Mouse (Mus musculus) ovary, postnatal 14 days (tissue): ENCODE data around the gene Tmem74b.

Experiments
- DNase-seq: peaks from one replicate; pipeline ENCODE4 v3.0.0; 2022; ENCODE audit warnings: low spot score

The Tmem74b gene

GRCm38 (mm10) chr2:151742084-151742483 lies 40.3 kb downstream of the Tmem74b start:
- DNase-seq = no peak

DNA sequence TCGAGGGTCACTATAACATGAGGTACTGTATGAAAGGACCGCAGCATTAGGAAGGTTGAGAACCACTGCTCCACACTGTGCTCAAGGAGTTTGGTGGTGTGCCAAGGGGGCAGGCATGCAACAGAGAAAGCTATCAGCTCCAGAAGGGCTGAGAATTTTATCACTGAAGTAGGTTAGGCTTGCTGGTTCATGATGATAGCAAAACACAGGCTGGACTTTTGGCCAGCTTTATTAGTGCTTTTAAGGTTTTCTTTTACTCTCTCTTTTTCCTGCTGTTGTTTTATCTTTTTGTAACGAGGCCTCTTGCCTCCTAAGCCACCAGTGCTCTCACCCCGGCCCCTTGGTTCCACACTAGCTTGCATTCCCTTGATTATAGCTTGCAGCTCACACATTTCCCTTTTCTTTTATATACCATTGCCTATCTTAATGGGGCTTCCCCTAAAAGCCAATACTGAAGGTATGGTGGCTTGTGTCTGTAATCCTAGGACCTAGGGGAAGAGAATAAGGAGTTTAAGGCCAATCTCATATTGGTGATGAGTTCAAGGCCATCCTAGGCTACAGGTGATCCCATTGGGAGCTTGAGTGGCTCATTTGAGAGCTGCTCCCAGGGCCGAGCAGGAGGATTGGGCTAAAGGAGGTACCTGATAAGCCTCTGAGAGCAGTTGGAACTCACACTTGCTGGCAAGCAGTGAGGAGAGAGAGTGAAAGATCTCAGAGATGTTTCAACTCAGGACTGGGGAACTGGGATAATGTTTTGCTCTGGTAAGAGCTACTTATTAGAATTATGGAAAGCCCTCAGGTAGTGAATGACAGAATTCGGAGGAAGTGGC lies 41.3 kb downstream of the Tmem74b start:
- no peak for DNase-seq

DNA sequence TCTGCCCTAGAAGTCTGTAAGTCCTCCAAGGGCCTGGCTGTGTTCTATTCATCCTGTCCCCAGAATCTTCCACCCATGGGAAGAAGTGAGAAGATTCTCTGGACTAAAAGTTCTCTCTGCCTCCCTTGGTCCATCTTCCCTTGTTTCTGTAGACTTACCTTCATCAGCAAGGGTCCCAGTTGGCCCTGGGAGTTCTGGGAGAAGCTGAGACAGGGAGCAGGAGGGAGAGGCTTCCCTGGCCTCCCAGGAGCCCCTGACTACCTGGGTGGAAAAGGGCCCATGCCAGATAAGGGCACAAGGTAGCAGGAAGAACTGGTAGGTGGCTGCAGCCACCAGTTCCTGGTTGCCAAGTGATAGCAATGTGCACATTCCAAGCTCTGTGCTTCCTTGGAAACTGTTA lies 42.0 kb downstream of the Tmem74b start, which contains the start of gene Psmf1:
Psmf1 (minus strand) TSS at position 342 of the 400 bp plus-strand sequence.
- DNase-seq = no peak

GRCm38 (mm10) chr2:151747847-151748705 lies 46.3 kb downstream of the Tmem74b start:
- DNase-seq = peak; percentile 67

DNA sequence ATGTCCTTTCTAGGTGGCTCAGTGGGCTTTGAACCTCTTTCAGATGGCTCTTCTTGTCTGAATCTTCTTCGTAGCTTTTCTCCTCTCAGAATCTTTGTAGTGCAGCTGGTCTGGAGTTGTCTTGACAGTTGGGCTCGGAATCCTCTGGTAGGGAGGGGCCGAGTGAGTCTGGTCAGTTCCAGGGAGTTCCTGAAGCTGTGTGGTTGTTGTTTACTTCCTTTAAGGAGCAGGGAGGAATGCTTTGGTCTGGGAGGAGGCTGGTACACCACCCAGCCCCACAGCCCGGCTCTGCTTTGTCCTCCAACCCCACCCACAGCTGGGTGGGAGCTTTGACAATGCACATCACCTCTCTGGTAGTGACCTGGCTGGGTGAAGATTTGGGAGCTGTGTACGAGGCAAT lies 49.5 kb downstream of the Tmem74b start:
- DNase-seq = no peak

- DNase-seq = no peak
These were observed 54.7 kb downstream of the Tmem74b start for GRCm38 (mm10) chr2:151756277-151757061.

DNA sequence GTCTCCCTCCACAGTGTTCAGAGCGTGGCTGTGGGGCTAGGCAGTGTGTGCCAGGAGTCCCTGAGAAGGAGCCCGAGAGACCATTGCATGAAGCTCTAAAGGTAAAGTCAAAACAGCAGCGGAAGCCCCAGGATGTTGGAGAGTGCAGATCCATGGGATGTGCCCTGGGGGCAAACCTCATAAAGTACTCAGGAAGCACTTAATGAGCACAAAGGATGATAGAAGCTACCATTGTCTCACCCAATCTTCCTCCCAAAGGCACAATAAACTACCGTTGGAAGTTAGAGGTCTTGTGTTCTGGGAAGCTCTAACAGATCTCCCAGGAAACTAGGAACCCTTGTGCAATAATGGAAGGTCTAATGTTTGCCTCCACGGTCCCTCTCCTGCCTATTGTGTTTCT lies 55.6 kb downstream of the Tmem74b start:
- DNase-seq = no peak

- no peak for DNase-seq
These were observed 57.1 kb downstream of the Tmem74b start for GRCm38 (mm10) chr2:151758806-151759353.
